Mouse (Mus musculus) embryonic facial prominence, embryonic 10.5 days (tissue): ENCODE results near the gene Aldh1a3. TPM values are rescaled to one million over a fixed set of nuclear protein-coding genes. Genes with fewer than 3 reads are reported as not detected.

Experiments
- DNase-seq: peaks from one replicate; pipeline ENCODE4 v3.0.0-alpha.2; 2017; ENCODE audit warnings: low spot score
- H3K27ac ChIP-seq: fragments of 300-500 bp; sonication (generic); replicated peaks from 2 replicates; pipeline ENCODE4 v1.5.1; 2016; ENCODE audit warnings: mild to moderate bottlenecking
- H3K27me3 ChIP-seq: fragments of 300-500 bp; sonication (generic); replicated peaks from 2 replicates; pipeline ENCODE4 v1.6.1; 2016; ENCODE audit warnings: low read depth, mild to moderate bottlenecking; ENCODE audit not compliant: poor library complexity, severe bottlenecking
- H3K36me3 ChIP-seq: fragments of 300-500 bp; sonication (generic); replicated peaks from 2 replicates; pipeline ENCODE4 v1.6.1; 2016; ENCODE audit warnings: mild to moderate bottlenecking, moderate library complexity
- H3K4me1 ChIP-seq: fragments of 300-500 bp; sonication (generic); 2 replicates; pipeline ENCODE4 v1.6.1; 2016
- H3K4me3 ChIP-seq: fragments of 300-500 bp; sonication (generic); 2 replicates; pipeline ENCODE4 v1.5.1; 2016; ENCODE audit warnings: mild to moderate bottlenecking, moderate library complexity
- H3K9me3 ChIP-seq: fragments of 300-500 bp; sonication (generic); 2 replicates; pipeline ENCODE4 v1.6.1; 2016; ENCODE audit warnings: mild to moderate bottlenecking
- WGBS: fragments of 180-500 bp; shearing (Covaris S2); methylation state at CpG from one replicate; pipeline ENCODE4 v1.1.7; 2016; 5-methylcytosine and 5-hydroxymethylcytosine counted together
- polyA plus RNA-seq: library from polyadenylated mRNA; unstranded; fragments of >200 nt; fragmentation: Nextera tagmentation; extraction: Ambion mirVana; gene quantifications from 2 replicates; pipeline ENCODE4 v1.2.1, GENCODE M21; 2016

Aldh1a3 gene
- polyA plus RNA-seq, 1 experiment from 2014 or later, result 39.7 TPM

DNA sequence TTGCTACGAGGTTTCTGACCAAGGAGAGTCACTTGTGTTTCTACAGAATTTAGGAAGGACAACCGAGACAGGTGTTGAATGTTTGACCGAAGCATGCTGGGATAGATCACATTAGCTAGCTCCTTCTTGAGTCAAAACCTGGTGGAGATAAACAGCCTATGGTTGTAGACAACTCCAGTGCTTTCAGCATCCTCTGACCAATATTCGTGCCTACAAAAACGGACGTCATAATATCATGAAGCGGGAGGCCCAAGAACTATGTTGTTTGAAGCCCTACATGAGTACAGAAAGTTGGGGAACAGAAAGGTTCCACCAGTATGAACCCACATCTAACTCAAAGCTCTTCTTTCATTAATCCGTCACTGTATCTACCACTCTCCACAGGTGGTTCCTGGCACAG lies 42.4 kb downstream of the Aldh1a3 start:
- H3K4me1 ChIP-seq, result peaks cover 19% of the 10 kb centered on the region
- H3K9me3 ChIP-seq, result no peaks in the 10 kb centered on the region
- H3K27ac ChIP-seq, result no peak overlapping the region
- peaks cover 19% of the 10 kb centered on the region for H3K27me3 ChIP-seq
- H3K4me3 ChIP-seq, result no peak overlapping the region
- DNase-seq, result no peak
- no peaks in the 10 kb centered on the region for H3K36me3 ChIP-seq
- 90% methylated on average over 8 of the region's 8 CpGs for WGBS

- Histone ChIP-seq H3K36me3 (no peaks in the 10 kb centered on the region), H3K4me1 (peaks cover 19% of the 10 kb centered on the region), H3K27me3 (peaks cover 19% of the 10 kb centered on the region), H3K4me3 (no peak overlapping the region), H3K27ac (no peak overlapping the region), H3K9me3 (no peaks in the 10 kb centered on the region)
- 80% methylated on average over 5 of the region's 5 CpGs for WGBS
- no peak for DNase-seq
These were observed 43.1 kb downstream of the Aldh1a3 start for GRCm38 (mm10) chr7:66384213-66384612.

DNA sequence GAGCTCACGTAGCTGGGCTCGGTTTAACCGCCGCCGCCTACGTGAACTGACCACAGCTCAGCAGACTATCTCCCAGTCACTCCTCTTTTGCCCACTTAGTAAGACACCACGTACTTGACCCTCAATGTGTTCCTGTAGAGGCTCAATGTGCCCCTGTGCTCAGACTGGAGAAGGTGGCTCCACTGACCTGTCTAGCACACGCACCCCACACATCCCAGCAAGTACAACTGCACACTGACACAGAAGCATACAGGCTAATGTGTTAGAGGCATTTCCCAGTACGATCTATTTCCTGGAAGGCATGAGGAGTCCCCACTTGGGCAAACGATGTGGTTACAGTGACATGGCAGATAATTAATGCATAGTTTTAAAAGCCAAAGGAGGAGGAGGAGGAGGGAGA lies 50.8 kb downstream of the Aldh1a3 start:
- Histone ChIP-seq H3K36me3 (no peaks in the 10 kb centered on the region; the same call in 1 of the 2 replicates), H3K9me3 (no peaks in the 10 kb centered on the region), H3K4me3 (no peak overlapping the region), H3K27ac (peak overlapping the region; percentile 55; the same call in 1 of the 2 replicates), H3K4me1 (peaks cover 3% of the 10 kb centered on the region; the same call in 1 of the 2 replicates), H3K27me3 (no peaks in the 10 kb centered on the region)
- DNase-seq, result no peak
- WGBS, result 82% methylated on average over 10 of the region's 10 CpGs

DNA sequence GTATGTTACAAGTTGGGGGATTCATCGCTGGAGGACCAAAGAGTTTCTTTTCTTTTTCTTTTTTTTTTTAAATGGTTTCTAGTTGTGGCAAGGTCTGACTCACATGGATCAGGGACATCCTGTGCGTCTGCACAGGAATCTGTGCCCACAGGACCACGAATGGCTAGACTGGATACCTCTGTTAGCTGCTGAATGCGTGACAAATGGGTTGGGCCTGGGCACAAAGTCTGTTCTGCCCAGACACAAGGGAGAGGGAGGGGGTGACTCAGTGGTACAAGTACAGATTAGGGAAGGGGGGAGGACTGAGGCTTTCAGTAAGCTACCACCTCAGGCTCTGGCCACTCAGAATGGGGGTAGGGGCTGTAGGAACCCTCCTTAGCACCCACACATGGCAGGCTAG lies 51.6 kb downstream of the Aldh1a3 start:
- DNase-seq, result no peak
- 81% methylated on average over 4 of the region's 4 CpGs for WGBS

GRCm38 (mm10) chr7:66373391-66373790 lies 53.9 kb downstream of the Aldh1a3 start:
- no peaks in the 10 kb centered on the region; the same call in 1 of the 2 replicates for H3K36me3 ChIP-seq
- H3K9me3 ChIP-seq, result no peaks in the 10 kb centered on the region
- no peaks in the 10 kb centered on the region for H3K27me3 ChIP-seq
- DNase-seq, result no peak
- H3K4me3 ChIP-seq, result no peak overlapping the region
- H3K4me1 ChIP-seq, result peaks cover 8% of the 10 kb centered on the region
- H3K27ac ChIP-seq, result no peak overlapping the region
- WGBS, result 91% methylated on average over 3 of the region's 3 CpGs

More for the DNA sequence above, 51.6 kb downstream of the Aldh1a3 start:
- peaks cover 3% of the 10 kb centered on the region; the same call in 1 of the 2 replicates for H3K4me1 ChIP-seq
- H3K36me3 ChIP-seq, result no peaks in the 10 kb centered on the region; the same call in 1 of the 2 replicates
- peak overlapping the region; percentile 67 for H3K27ac ChIP-seq
- no peak overlapping the region for H3K4me3 ChIP-seq
- H3K9me3 ChIP-seq, result no peaks in the 10 kb centered on the region
- no peaks in the 10 kb centered on the region for H3K27me3 ChIP-seq

DNA sequence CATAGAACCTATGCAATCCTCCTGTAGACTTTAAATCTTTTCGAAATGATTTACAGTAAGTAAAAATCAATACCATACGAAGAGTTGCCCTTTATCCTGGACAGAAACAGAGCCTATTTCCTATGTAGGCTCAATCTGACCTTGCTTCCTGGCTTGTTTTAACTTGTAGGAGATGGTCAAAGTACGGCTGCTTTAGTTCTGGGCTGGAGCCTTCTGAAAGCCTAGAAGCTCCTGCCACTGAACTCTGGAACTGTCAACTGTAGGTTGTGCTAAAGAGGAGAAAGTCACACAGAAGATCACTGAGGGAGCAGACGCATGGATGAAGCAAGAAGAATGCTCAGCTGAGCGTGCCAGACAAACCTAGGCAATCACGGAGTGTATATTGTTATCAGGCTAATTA lies 56.3 kb downstream of the Aldh1a3 start:
- Histone ChIP-seq H3K27me3 (no peaks in the 10 kb centered on the region), H3K9me3 (no peaks in the 10 kb centered on the region), H3K4me1 (peaks cover 6% of the 10 kb centered on the region), H3K4me3 (no peak overlapping the region), H3K36me3 (no peaks in the 10 kb centered on the region; the same call in 1 of the 2 replicates), H3K27ac (no peak overlapping the region)
- DNase-seq, result no peak
- 90% methylated on average over 6 of the region's 6 CpGs for WGBS

GRCm38 (mm10) chr7:66369934-66370445 lies 57.3 kb downstream of the Aldh1a3 start:
- no peak for DNase-seq
- Histone ChIP-seq H3K36me3 (no peaks in the 10 kb centered on the region; the same call in 1 of the 2 replicates), H3K27ac (no peak overlapping the region), H3K27me3 (no peaks in the 10 kb centered on the region), H3K4me3 (no peak overlapping the region), H3K4me1 (peaks cover 5% of the 10 kb centered on the region; the same call in 1 of the 2 replicates), H3K9me3 (no peaks in the 10 kb centered on the region)
- 84% methylated on average over 5 of the region's 5 CpGs for WGBS

GRCm38 (mm10) chr7:66369071-66369933 lies 58.0 kb downstream of the Aldh1a3 start:
- Histone ChIP-seq H3K4me3 (no peak overlapping the region), H3K27me3 (no peaks in the 10 kb centered on the region), H3K27ac (no peak overlapping the region), H3K4me1 (peaks cover 5% of the 10 kb centered on the region; the same call in 1 of the 2 replicates), H3K9me3 (no peaks in the 10 kb centered on the region), H3K36me3 (no peaks in the 10 kb centered on the region; the same call in 1 of the 2 replicates)
- DNase-seq, result no peak
- 81% methylated on average over 5 of the region's 5 CpGs for WGBS

- H3K27ac ChIP-seq, result no peak within 1 kb of the TSS
- H3K4me3 ChIP-seq, result no peak within 1 kb of the TSS
- DNase-seq, result no peak
- H3K27me3 ChIP-seq, result no peaks in the 10 kb centered on the region
- H3K9me3 ChIP-seq, result peaks cover 14% of the 10 kb centered on the region
- no peaks in the 10 kb centered on the region; the same call in 1 of the 2 replicates for H3K36me3 ChIP-seq
- WGBS, result 58% methylated on average over 2 of the region's 2 CpGs
- H3K4me1 ChIP-seq, result peaks cover 5% of the 10 kb centered on the region; the same call in 1 of the 2 replicates
These were observed 61.4 kb downstream of the Aldh1a3 start, which contains the start of gene Gm10974 for GRCm38 (mm10) chr7:66365904-66366303. Gene Gm10974, plus strand, starts transcription at chr7:66365905.

DNA sequence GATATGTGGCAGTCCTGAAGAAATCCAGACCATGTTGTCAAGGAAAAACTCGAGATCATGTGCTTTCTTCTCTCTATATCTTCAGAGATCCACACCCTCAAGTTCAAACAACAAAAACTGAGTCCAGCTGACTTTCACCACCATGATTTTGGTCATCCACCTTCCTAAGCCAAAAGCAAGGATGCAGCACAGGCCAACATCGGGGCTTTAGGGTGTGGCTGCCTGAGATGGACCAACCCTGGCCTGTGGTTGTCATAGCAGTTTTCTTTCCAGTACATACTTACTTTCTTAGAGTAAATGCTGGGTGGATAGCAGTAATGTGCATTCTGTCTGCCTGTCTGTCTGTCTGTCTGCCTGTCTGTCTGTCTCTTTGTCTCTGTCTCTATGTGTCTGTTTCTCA lies 61.9 kb downstream of the Aldh1a3 start:
- WGBS, result 84% methylated on average over 2 of the region's 2 CpGs
- Histone ChIP-seq H3K9me3 (peaks cover 16% of the 10 kb centered on the region), H3K4me3 (no peak overlapping the region), H3K4me1 (peaks cover 5% of the 10 kb centered on the region; the same call in 1 of the 2 replicates), H3K27ac (no peak overlapping the region), H3K36me3 (peaks cover 3% of the 10 kb centered on the region; the same call in 1 of the 2 replicates), H3K27me3 (no peaks in the 10 kb centered on the region)
- no peak for DNase-seq

DNA sequence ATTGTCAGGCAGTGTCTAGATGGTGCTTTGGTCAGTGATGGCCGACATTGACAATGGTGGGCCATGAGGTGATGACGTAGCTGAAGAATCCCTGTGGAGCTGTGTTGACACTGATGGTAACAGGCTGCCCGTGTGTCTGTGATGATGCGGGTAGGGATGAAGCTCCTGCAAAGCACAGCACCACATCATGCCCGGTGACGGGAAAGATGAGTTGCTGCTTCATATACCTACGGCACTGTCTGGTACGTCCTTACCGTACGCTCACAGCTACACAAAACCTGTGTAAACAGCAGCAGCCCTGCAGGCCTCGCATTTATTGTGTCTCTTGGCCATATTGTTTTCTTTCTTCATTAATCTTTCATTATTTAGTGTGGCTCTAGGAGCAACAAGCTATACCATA lies 62.8 kb downstream of the Aldh1a3 start:
- peaks cover 16% of the 10 kb centered on the region for H3K9me3 ChIP-seq
- no peak for DNase-seq
- WGBS, result 94% methylated on average over 11 of the region's 11 CpGs
- no peak overlapping the region for H3K4me3 ChIP-seq
- H3K36me3 ChIP-seq, result peaks cover 5% of the 10 kb centered on the region; the same call in 1 of the 2 replicates
- peaks cover 5% of the 10 kb centered on the region; the same call in 1 of the 2 replicates for H3K4me1 ChIP-seq
- no peaks in the 10 kb centered on the region for H3K27me3 ChIP-seq
- no peak overlapping the region for H3K27ac ChIP-seq

- peaks cover 16% of the 10 kb centered on the region for H3K9me3 ChIP-seq
- peaks cover 5% of the 10 kb centered on the region; the same call in 1 of the 2 replicates for H3K36me3 ChIP-seq
- H3K4me1 ChIP-seq, result no peaks in the 10 kb centered on the region
- DNase-seq, result no peak
- H3K27me3 ChIP-seq, result no peaks in the 10 kb centered on the region
- 90% methylated on average over 4 of the region's 4 CpGs for WGBS
- H3K4me3 ChIP-seq, result no peak overlapping the region
- H3K27ac ChIP-seq, result no peak overlapping the region
These were observed 68.3 kb downstream of the Aldh1a3 start for GRCm38 (mm10) chr7:66359044-66359443.
